Mouse (Mus musculus): ENCODE data around the gene Hs2st1.

GRCm38 (mm10) chr3:144577366-144578340 lies 7.7 kb upstream of the Hs2st1 start:
- no peak for TF ChIP-seq POLR2A (IDR thresholded peaks at IDR 0.05; ENCODE audit: extremely low read depth, insufficient read depth, low read length)
- TF ChIP-seq CTCF (IDR thresholded peaks at IDR 0.05; ENCODE audit: extremely low read depth, insufficient read depth, low read length): no peak
